Mouse (Mus musculus): ENCODE measurements at regions not wholly inside any gene's neighbourhood (a gene's known extent, or its start where the extent isn't known, plus 50 kb on each side); places are given as distances from the start of the nearest gene placed in this dataset.

- no peak for TF ChIP-seq CTCF (IDR thresholded peaks at IDR 0.05; ENCODE audit: low read depth)
- no peak for TF ChIP-seq EP300 (IDR thresholded peaks at IDR 0.05; ENCODE audit: low read depth)
Measured at GRCm38 (mm10) chr3:64901317-64901892, 56.8 kb upstream of the Vmn2r7 start.

Data from heart, postnatal 0 days (tissue).